Mouse (Mus musculus): ENCODE results near the gene Sirt6.

Sirt6 gene

GRCm38 (mm10) chr10:81595599-81595998, 32.0 kb downstream of the Sirt6 start:
- no peak for DNase-seq (ENCODE audit: low spot score in 2 of 2)

GRCm38 (mm10) chr10:81593935-81594334, 33.7 kb downstream of the Sirt6 start:
- DNase-seq (ENCODE audit: low spot score in 2 of 2), result no peak

- DNase-seq (ENCODE audit: low spot score in 2 of 2), result no peak
Observed at GRCm38 (mm10) chr10:81593223-81593622, 34.4 kb downstream of the Sirt6 start.

DNA sequence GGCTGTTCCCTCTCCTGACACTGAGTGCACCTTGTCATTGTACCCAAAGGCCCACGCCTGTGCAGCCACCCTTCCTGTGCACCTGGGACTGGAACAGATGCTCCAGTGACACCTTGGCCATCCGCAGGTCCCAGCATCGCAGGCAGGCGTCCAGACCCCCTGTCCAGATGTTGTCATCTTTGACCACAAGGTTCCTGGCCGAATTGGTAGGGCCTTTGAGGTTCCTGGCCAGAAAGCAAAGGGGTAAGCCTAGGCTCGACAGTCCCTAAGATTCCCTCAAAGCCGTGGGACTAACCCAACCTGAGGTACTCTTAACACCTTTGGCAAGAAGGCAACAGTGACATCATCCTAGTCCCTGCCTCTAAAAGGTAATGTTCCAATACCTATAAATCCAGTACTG, 35.0 kb downstream of the Sirt6 start:
- no peak for DNase-seq (ENCODE audit: low spot score in 2 of 2)

DNA sequence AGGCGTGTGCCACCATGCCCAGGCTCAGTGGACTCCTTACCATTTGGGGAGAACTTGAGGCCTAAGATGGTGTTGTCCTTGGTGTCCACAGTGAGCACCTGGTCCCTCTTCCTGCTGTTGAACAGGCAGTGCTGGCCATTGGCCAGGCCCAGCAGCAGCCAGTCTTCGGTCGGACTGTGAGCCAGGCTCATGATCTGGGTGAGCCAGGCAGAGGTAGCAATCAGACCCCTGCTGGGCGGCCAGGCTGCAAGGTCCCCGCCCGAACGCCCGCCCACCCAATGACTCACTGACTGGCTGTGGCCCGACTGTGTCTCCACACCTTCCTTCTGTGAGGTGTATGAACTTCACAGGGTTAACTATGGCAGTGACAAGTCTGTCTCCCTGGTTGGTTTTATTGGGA, 35.8 kb downstream of the Sirt6 start:
- DNase-seq (ENCODE audit: low spot score in 2 of 2), result no peak

GRCm38 (mm10) chr10:81588739-81589138, 38.9 kb downstream of the Sirt6 start:
- DNase-seq (ENCODE audit: low spot score in 2 of 2), result no peak

GRCm38 (mm10) chr10:81583347-81583746, 44.2 kb downstream of the Sirt6 start:
- DNase-seq (ENCODE audit: low spot score in 2 of 2), result no peak

DNA sequence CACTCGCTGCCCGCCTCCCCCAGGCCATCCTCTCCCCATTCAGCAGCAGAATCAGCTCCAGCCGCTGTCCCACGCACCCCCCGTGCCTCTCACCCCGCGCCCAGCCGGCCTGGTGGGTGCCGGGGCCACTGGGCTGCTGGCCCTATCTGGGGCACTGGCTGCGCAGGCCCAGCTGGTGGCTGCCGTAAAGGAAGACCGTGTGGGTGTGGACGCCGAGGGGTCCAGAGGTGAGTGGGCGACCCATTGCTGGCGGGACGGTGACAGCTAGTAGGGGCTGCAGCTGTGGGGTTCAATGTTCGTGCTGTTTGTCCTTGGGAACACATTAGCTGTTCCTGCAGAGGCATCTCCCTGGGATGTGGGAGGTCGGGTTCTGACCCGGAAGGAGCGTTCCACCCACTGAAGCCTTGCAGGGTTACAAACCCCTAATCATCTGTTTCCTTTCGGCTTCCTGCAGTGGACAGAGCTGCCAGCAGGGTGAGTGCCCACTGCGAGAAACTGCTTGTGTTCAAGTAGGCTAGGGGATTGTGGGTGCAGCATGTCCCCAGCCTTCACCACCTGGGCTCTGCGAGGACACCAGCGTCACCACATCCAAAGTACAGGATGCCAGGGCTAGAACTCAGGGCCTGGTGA, 47.0 kb downstream of the Sirt6 start:
- no peak for DNase-seq (ENCODE audit: low spot score in 2 of 2)

DNA sequence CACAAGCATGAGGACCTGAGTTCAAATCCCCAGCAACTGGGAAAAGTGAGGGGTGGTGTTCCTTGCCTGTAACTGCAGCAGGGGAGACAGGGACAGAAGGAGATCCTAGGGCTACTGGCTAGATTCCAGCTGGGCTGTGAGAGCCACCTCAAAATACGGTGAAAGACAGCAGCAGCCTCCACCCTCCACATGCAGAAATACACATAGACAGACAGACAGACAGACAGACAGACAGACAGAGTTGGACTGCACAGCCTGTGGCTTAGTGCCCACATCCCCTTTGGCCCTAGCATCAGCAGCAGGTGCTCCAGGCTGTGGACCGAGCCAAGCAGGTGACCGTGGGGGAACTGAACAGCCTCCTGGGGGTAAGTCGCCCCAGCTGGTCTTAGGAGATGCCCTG, 47.6 kb downstream of the Sirt6 start:
- no peak for DNase-seq (ENCODE audit: low spot score in 2 of 2)

- no peak for DNase-seq (ENCODE audit: low spot score in 2 of 2)
Observed at GRCm38 (mm10) chr10:81575695-81576094, 51.9 kb downstream of the Sirt6 start.

GRCm38 (mm10) chr10:81575208-81575631, 52.4 kb downstream of the Sirt6 start:
- no peak for DNase-seq (ENCODE audit: low spot score in 2 of 2)

GRCm38 (mm10) chr10:81574081-81575056, 53.2 kb downstream of the Sirt6 start, which contains the start of gene Tle2:
Tle2 (plus strand) TSS chr10:81574561.
- no peak for DNase-seq (ENCODE audit: low spot score in 2 of 2)

GRCm38 (mm10) chr10:81572975-81573374, 54.6 kb downstream of the Sirt6 start:
- DNase-seq (ENCODE audit: low spot score in 2 of 2), result no peak

DNA sequence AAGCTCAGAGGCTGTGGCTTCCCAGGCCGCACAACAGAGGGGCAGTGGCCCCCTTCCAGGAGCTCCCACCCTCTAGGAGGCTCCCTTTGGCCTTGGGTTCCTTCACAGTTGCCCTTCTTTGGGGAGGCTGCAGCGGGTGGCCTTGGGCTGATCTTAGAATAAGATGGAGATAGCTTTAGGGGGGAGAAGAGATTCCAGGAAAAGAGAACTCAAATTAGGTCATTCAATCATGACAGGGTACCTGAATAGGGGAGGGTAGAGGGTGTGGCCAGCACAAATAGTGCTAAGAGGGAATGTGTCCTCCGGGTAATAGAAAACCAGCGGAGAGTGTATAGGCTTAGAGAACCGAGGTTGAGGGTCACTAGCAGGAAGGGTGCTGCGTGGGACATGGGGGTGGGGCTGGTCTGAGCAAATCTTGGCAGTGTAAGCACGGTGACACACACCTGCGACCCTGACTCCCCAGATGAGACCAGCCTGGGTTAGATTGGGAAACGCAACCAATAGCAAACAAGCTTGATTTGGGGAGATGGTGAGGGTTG, 55.4 kb downstream of the Sirt6 start:
- DNase-seq (ENCODE audit: low spot score in 2 of 2), result no peak
